Mouse (Mus musculus) heart, postnatal 25 days (tissue): ENCODE results near the gene Park7. TPM values are rescaled to one million over a fixed set of nuclear protein-coding genes. Genes with fewer than 3 reads are reported as not detected.
"Not testable (repeated sequence)": the region's sequence is repeated elsewhere in the genome, so short reads cannot be mapped to it uniquely, and the experiment has no call there.

ENCODE experiments used
- DNase-seq: peaks from one replicate; pipeline ENCODE4 v3.0.0; 2022; ENCODE audit warnings: low spot score
- intact Hi-C: fragments of 180-260 bp; cut with DNase I; formaldehyde crosslinking; loops from one replicate; pipeline ENCODE4 v1.15.1; 2025
- total RNA-seq, 2 experiments: library from RNA; stranded (reverse); gene quantifications; 2 replicates each; pipeline ENCODE4 v1.2.3; 2021

Gene Park7
- total RNA-seq, 2 experiments from 2014 or later: 232 to 242 TPM

GRCm38 (mm10) chr4:150915181-150915906 is 1.1 kb upstream of the Park7 start:
- no peak for DNase-seq
- intact Hi-C loops: loop anchor here (5.0 kb wide), 1 partner anchor 52 kb away; no protein-coding TSS in a partner anchor

DNA sequence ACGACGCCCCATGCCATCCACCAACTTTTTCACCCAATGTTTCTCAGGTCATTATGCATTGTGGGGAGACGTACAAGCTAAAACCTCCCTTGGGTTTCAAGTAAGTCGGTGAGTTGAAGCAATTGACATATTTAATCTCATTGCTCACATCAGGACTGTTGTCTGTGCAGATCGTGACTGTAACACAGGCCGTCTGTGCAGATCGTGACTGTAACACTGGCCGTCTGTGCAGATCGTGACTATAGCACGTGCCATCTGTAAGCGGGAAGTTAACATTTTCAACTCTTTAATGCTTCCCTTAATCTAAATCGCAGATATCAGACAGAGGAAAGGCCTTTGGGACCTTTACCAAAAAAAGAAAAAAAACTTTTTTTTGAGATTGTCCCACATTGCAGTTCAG is 494 bp downstream of the Park7 start:
- intact Hi-C loops: no loop called here

GRCm38 (mm10) chr4:150910164-150910951 is 3.9 kb downstream of the Park7 start:
- intact Hi-C loops: no loop called here
- DNase-seq: no peak

More for the DNA sequence above, 494 bp downstream of the Park7 start:
- DNase-seq: no peak

DNA sequence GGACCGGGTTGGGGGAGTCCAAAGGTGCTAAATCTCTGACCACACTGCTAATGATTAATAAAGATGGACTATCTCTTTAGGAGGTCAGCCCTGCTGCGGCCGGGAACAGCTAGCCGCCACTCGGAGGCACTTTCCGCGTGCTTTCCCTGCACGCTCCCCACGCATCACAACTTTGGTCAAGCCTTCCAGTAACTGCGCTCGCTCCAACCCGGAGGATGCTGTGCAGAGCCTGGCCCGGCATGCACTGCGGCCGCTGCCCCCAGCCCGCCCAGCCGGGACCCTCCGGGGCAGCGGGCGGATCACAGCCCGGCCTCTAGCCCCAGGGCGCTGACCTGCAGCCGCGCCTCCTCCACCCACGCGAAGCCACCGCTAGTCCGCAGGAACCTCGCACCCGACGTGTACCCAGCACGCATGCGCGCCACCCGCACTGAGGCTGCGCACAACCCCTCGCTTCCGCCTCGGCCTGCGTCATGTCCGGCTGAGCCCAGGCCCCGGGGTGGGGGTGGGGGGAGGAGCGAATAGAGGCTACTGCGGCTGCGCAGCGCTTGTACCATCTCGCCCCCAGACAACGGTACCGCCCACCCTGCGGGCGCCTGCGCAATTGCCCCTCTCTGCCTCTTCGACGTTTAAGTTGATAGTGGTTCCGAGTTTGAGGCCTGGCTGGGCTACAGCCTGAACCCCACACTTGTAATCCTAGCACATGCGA is 4.6 kb downstream of the Park7 start:
- intact Hi-C loops: no loop called here
- peak; percentile 96 for DNase-seq

DNA sequence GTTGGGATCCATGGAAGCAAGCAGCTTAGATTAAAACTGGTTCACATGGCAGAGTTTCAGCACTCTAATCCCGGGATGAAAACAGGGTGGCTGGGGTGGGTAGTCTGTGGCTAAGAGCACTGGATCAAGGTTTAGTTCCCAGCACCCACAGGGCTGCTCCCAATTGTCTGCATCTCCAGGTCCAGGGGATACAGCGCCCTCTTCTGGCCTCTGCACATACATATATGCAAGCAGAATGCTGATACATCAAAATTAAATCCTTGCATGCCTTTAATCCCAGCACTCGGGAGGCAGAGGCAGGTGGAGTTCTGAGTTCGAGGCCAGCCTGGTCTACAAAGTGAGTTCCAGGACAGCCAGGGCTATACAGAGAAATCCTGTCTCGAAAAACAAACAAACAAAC is 5.7 kb downstream of the Park7 start:
- intact Hi-C loops, DNase-seq: not testable (repeated sequence)

DNA sequence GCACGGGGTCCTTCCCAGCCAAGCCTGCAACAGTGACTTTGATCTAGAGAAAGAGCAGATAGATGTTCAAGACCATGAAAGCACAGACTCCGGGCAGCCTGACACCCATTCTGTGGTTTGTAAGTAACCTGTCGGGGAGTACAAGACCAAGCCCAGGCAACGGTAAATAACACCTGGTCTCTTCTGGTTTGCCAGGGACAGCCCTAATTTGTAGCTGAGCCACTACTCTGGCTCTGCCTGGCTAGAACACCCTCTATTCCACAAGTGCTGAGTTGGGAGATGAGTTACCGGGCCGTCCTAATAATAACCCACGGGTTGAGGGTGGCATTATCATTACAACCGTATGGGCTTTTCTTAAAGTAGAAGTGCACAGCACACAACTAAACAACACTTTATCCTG is 7.1 kb downstream of the Park7 start:
- no peak for DNase-seq
- intact Hi-C loops: no loop called here

- no peak for DNase-seq
- intact Hi-C loops: no loop called here
Observed at GRCm38 (mm10) chr4:150903091-150903742, 11.0 kb downstream of the Park7 start.

- intact Hi-C loops: no loop called here
- peak; percentile 16 for DNase-seq
Observed at GRCm38 (mm10) chr4:150902062-150902461, 12.2 kb downstream of the Park7 start.

DNA sequence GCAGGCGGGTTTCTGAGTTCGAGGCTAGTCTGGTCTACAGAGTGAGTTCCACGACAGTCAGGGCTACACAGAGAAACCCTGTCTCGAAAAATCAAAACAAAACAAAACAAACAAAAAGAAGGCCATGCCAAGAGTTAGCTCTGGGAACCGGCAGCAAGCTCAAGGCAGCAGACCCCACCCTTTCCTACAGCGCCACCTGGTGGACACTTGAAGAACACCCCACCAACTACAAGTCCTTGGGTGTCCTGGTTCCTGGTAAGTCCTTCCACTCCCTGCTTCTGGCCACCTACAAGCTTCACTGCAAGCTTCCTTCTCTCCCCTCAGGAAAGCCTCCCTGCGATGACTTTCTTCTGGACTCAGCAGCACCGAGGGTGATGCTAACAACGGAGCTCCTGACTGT is 12.6 kb downstream of the Park7 start:
- intact Hi-C loops: no loop called here
- DNase-seq: peak; percentile 60

GRCm38 (mm10) chr4:150900486-150900885 is 13.8 kb downstream of the Park7 start:
- no peak for DNase-seq
- intact Hi-C loops: no loop called here

DNA sequence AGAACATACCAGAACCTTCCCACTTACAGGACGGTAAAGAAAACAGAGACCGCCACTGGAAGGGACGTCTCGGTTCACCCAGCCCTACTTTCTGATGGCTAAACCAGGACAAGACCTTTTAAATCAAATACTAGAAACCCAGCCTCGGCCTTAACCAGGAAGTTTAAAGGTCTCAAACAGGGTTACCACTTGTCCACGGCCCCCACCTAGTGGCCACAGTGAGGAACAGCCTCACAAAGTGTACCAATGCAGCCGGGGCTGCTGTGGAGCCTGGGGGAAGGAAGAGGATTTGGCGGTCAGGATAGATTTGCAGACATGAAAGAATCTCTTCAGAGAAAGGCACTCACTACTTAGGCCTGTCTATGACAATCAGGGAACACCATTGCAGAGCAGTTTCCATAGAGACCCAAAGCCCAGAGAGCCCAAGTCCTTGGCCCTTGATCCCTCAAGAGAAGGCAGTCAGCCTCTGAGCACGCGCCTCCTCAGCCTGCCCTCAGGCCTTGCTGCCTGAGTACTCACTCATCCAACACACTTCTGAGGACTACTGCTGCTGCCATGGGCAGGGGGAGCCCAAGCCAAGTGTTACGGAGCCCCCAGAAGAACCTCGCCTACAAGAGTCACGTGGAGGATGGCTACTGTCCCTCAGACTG is 15.4 kb downstream of the Park7 start:
- intact Hi-C loops: loop anchor here (1.0 to 2.0 kb wide), 2 partner anchors 44 to 243 kb away; no protein-coding TSS in a partner anchor
- DNase-seq: peak; percentile 44

- intact Hi-C loops: no loop called here
Observed at GRCm38 (mm10) chr4:150896896-150897624, 17.2 kb downstream of the Park7 start.

DNA sequence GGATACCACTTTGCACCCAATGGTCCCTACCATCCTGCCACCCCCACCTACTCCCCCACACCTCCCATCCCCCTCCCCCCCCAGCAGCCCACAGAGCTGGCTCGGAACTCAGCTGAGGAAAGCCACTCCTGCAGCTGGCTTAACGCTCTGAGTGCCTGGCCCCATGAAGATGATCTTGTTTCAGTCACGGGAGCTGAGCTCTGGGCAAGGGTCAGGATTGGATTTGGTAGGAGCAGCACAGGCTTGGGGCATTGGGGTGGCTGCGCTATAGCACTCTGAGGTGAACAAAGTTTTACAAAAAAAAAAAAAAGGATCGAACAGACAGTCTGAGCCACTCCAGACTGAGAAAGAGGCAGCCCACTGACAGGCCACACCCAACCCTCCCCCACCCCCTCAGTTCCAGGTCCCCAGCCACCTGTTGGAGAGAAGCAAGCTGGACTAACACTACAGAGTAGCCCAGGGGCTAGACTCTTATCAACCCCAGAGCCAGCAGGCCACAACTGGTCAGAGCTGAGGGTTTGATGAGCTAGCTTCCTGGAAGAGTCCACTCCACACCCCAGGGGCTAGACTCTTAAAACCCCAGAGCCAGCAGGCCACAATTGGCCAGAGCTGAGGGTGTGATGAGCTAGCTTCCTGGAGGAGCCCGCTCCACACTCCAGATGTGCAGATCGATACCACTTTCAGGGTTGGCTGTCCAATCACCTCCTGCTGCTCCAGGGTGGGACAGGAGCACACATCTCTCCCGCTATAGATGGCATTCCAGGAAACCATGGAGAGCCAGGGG is 19.3 kb downstream of the Park7 start:
- intact Hi-C loops: no loop called here
- DNase-seq: no peak

More at GRCm38 (mm10) chr4:150896896-150897624, 17.2 kb downstream of the Park7 start:
- DNase-seq: no peak

GRCm38 (mm10) chr4:150891308-150891707 is 22.9 kb downstream of the Park7 start:
- intact Hi-C loops: no loop called here

DNA sequence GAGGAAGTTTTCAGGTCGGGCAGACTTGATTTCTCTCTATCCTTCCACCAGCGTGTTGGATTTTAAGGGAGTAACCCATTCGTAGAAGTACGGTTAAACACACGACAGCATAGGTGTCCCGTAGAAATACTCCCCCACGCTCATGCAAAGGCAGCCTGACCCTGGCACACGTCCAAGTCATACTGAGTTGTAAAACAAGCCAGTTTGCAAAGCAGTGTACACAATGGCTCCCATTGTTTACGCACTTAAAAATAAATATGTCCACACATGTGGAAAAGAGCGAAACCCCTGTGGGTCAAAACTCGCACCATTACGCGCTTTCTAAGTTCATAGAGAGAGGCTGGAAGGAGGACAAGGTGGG is 24.3 kb downstream of the Park7 start:
- no peak for DNase-seq
- intact Hi-C loops: no loop called here

More at GRCm38 (mm10) chr4:150891308-150891707, 22.9 kb downstream of the Park7 start:
- no peak for DNase-seq

DNA sequence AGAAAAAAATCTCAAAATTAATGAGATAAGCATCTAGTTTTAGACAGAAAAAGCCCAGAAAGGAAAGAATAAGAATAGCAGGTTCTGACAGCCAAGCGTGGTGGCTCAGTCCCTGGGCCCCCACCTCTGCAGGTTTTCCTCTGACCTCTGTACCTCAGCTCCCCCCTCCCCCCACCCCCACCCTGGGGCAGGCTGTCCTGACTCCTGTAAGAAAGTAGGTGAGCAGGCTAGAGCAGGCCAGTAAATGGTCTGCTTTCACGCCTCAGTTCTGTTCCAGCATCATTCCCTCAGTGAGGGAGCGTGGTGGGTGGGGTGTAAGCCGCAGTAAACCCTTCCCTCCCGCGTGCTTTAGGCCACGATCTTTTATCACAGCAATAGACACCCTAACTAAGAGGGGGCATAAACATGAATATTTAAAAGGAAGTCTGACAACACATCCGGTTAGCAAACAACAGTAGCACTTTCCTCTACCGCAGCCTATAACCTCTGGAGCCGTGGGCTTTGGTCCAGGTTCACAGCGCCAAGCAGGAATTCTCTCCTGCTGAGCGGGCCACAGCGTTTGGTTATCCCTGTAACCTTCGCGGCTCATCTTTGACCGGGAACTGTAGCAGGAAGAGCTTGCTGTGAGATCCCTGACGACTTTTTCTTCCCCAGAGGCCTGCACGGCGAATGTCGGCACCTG is 24.8 kb downstream of the Park7 start:
- intact Hi-C loops: no loop called here
- DNase-seq: no peak

DNA sequence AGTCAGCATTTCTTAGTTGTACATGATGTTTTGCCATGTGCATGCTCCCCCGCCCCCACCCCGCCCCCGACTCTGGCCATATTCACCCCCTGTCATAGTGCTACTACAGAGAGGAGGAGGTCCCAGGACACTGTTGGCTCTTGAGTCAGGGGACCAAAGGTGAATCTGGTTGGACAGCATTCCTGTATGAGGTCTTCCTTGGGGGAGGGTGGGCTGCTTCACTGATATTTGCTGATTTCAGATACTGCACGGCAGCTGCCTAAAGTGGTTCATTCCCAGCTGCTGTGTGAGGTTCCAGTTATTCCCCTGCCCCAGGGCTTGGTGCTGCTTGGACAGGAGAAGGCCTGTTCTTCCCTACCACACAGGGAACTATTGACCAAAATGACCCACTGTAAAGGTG is 25.7 kb downstream of the Park7 start:
- DNase-seq: no peak
- intact Hi-C loops: no loop called here

DNA sequence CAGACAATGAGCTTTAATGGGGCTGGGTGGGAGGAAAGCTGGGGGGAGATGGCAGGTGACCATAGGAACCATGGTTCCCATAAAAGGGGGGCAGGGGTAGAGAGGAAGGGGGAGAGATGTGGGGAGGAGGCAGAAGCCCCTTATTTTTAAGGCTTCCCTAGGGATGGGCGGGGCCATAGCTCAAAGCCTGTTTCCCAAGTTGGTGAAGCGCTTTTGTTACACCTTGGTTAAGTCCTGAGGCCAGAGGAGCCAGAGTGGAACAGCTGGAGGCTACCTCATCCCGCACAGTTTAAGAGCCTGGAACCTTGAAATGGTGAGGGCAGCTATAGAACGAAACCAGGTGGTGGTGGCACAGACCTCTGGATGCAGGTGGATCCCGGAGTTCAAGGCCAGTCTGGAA is 26.3 kb downstream of the Park7 start:
- intact Hi-C loops: no loop called here
- DNase-seq: no peak
